Mouse (Mus musculus) brain, embryonic 14.5 days (tissue): Measurements from ENCODE around the gene Gpr158.

ENCODE experiments used
- CTCF ChIP-seq: fragments of 200-500 bp; IDR thresholded peaks from 2 replicates; pipeline ENCODE4 v1.5.1; 2012; ENCODE audit warnings: inconsistent platforms, mild to moderate bottlenecking, moderate library complexity, borderline replicate concordance; ENCODE audit not compliant: insufficient read depth, insufficient read length; ENCODE audit errors: extremely low read depth
- POLR2A ChIP-seq: fragments of 200-500 bp; IDR thresholded peaks from 2 replicates; pipeline ENCODE4 v1.6.1; 2012; ENCODE audit warnings: mild to moderate bottlenecking, inconsistent platforms, borderline replicate concordance; ENCODE audit not compliant: poor library complexity, insufficient read depth, insufficient read length, severe bottlenecking; ENCODE audit errors: extremely low read depth

DNA sequence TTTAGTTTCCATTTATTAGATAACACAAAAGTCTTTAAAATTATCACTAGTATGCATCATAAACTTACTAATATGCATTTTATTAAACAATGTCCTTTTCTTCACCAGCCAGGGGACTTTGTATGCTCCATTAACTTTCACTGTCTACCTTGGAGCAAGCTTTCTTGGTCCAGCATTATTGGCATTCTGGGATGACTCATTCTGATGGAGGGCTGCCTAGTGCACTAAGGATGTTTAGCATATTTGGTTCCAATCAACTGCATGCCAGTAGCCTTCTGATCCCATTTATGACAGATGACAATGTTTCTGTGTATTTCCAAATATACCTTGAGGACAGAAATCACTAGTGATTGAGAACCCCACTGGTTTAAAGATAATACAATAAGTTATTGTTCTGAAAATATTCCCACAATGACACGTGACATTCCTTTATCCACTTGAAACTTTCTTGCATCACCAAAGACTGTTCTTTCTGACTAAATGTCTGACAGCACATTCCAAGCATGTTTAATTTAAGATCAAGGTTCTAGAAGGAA, 313.5 kb downstream of the Gpr158 start:
- no peak for TF ChIP-seq CTCF
- TF ChIP-seq POLR2A, result no peak
